Mouse (Mus musculus): ENCODE data around the gene Lamb3. TPM values are rescaled to one million over a fixed set of nuclear protein-coding genes. Genes with fewer than 3 reads are reported as not detected.
"Not testable (repeated sequence)": the region's sequence is repeated elsewhere in the genome, so short reads cannot be mapped to it uniquely, and the experiment has no call there.

The Lamb3 gene
- total RNA-seq, 2 experiments from 2014 or later = 10.2 to 13.0 TPM

DNA sequence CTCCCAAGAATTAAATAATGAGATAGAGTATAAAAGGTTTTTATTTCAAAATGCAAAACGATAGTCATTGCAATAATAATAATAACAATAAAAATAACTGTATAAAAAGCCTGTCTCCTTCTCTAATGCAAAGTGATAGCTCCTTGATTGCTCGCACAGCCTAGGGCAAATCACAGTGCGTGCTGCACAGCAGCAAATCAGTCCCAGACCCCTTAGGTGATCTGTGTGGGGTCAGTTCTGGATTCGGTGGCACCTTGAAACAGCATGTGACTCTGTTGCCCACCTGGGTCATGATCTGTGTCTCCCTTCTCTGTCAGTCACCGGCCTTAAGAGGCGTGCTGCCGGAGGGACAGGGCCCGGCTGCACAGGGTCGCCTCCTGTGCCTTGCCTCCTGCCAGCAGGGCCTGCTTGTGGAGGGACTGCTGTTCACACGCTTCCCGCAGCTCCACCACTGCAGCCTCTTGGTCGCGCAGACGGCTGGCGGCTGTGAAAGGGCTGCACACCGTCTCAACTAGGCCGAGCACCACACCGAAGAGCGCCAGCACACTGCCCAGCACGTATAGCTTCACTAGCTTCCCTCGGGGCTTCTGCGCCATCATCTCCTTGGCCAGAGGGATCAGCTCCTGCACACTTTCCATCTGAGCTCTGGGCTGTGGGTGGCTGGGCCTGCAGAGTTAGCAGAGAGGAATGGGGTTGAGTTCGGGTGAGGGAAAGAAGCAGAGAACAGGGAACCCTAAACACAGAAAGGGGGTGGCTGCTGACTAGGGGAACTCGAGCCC lies 64.8 kb downstream of the Lamb3 start:
- DNase-seq = peak in 1 of 2 experiments; percentile 42
- intact Hi-C loops (cut with DNase I) = no loop called here

DNA sequence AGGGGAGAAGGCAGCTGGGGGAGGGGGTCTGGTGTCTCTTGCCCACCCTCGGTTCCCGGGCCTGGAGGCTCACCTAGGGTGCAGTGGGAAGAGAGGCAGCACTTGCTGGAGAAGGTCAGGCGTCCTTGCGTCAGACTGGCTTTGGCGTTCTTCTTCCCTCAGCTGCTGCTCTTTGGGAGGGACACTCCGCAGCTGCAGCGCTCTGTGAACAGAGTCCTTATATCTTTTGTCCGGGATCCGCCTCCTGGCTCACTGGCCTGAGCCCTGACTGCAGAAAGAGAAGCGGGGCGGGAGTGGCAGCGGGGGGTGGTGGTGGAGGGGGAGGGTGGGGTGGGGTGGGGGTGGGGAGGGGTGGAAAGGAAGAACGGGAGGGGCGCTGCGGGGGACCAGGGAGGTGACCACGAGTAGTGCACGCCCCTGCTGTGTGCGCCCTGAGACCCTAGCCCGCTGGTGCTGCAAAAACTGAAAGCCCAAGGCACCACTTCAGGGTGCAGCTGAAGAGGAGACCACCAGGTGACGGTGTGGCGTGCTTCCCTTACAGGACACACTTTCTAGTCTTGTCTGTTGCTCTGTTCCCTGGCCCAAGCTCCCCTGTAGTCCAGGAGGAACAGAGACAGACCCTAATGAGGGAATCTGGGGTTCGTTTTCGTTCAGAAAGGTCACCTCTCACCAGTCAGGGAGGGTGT lies 65.6 kb downstream of the Lamb3 start, which contains the start of gene G0s2:
TSS of gene G0s2 (minus strand) at position 302 of the 686 bp plus-strand sequence.
- intact Hi-C loops (cut with DNase I) = loop anchor here (1.0 kb wide), 1 partner anchor 43 kb away; no protein-coding TSS in a partner anchor
- peak; percentile 83 to 87 for DNase-seq

DNA sequence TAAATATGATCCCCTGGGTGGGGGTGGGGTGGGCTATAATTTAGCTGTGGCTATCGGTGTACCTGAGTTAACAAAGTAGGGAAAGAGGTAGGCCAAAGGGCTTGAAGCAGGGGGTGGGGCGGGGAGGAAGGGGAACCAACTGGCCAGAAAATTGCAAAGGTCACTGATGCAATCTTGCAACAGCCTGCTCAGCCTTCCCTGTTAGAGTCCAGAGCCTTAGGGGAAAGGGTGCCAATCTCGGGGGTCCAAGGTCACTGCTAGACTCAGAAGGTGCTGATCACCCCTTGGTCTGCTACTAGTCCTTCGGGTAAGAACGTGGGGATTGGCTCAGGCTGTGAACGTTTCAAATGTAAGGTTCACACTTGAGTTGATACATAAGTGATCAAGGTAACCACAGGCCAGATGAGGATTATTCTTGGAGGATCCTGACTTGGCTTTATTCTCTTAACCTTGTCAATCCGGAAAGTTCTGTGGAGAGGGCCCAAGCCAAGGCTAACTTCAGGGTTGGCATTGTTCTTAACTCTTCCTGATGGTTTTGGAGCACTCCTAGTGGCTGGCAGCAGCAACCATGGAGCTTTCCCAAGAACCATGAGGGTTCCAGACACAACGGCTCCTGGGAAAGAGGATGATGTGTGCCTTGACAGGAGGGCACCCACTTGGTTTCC lies 67.0 kb downstream of the Lamb3 start:
- intact Hi-C loops (cut with DNase I) = no loop called here

DNA sequence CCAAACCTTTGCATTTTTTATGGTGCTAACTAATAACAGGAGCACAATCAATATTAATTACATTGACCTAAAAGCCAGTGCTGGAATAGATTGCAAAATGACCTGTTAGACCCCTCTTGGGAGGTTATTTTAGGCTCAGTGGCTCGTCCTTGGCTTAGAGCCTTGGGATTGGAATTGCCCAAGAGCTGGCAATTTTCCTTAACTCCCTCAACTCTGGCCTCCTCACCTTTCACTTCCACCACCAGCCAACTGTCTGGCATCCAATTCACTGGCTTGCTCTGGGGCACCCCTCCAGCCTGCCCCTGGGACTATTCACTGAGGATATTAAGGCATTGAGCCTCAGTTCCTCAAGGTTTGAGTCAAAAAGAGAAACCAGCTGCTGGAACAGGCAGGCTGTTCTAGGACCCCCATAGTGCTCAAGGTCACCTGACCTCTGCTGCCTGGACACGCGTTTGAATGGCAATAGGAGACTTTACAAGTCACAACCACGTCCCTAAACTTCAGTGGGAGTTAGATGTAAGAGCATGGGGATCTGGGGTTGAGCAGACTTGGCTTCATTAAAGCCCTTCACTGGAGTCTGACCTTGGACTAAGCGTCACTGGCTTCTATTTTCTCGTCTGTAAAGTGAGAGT lies 71.0 kb downstream of the Lamb3 start:
- intact Hi-C loops (cut with DNase I) = no loop called here
- DNase-seq = peak in 1 of 2 experiments; percentile 41

More for the DNA sequence above, 67.0 kb downstream of the Lamb3 start:
- no peak for DNase-seq

DNA sequence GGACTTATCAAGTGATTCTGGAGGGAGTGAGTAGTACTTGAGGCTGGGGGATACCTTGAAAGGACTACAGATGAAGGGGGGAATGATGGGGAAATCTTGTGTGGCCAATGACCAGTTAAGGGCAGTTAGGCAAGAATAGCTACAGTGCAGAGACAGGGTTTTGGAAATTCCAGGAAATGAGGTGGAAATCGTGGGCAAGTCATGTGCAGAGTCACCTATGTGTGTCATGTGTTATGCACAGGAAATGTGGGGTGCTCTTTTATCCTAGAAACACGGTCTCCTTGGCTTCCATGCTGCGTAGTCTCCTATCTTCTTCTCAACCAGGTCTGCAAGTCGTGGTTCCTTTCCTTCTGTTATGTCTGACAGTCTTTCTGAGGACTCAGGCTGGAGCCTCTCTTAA lies 72.0 kb downstream of the Lamb3 start:
- no peak for DNase-seq
- intact Hi-C loops (cut with DNase I) = no loop called here

DNA sequence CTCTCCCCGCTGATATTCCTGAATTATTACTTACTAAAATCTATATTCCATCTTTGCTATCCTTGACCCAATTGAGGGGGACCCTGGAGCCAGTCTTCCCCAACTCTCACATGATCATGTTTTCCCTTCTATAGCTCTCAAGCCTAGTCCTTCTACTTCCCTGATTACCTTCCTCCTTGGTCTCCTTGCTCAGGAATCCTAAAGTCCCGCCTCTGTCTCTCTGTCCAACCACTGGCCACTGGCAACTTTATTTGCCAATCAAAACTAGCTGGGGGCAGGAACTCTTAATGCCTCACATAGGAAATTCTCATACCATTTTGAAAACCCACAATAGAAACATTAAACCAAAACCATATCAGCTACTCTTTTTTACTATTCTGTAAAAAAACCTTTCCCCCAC lies 73.8 kb downstream of the Lamb3 start:
- DNase-seq = no peak
- intact Hi-C loops (cut with DNase I) = no loop called here

DNA sequence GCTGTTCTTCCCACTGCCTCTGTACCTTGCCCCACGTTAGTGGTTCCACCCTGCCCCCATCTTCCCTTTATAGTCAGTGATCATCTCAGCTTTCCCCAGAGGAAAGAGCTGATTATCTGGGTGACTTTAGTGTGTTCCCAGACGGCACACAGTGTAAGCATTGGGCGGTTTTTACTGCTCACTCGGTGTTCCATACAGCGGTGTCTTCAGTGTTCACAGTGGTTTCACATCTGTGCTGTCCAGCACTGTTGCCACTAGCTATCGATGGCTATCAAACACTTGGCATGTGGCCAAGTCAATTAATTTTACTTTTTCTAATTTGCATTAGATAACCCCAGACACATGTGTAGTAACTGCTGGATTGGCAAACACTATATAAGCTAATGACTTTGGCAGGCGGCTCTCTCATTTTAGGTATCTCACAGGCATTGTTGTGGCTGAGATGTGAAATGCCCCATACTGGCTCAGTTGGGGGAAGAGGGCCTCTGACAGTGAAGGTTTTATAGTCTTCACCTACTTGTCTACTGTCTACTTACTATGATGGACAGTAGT lies 76.8 kb downstream of the Lamb3 start:
- DNase-seq = no peak
- intact Hi-C loops (cut with DNase I) = no loop called here

DNA sequence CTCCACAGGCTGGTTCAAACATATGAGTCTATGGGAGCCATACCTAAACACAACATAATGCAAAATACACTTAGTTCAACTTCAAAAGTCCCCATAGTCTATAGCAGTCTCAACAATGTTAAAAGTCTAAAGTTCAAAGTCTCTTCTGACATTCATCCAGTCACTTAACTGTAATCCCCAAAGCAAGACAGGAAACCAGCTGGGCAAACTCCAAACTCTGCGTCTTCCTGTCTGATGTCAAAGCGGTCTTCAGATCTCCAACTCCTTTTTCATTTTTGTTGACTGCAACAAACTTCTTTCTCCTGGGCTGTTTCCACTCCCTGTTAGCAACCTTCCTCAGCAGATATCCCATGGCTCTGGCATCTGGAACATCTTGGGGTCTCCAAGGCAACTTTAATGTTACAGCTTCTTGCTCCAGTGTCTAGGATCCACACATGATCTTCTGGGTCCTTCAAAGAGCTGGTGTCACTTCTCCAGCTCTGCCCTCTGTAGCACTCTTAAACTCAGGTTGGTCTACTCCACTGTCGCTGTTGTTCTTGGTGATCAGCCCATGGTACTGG lies 78.3 kb downstream of the Lamb3 start:
- DNase-seq; intact Hi-C loops (cut with DNase I): not testable (repeated sequence)

DNA sequence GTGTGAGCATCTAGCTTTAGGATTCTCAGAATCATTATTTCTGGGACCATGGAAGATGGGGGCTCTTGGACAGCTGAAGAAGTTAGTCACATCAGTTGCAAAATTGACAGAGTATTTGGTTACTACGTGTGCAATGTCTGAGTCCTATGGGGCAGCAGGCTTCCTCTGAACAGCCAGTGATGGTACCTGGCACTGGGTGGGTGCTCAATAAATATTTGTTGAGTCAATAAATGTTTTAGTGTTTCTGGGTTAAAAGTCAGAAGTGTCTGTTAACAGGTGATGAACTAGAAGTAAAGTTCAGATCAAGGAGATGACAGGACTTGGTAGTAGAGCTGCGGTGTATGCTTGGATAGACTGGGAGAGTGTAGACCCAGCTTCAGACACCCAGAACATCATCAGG lies 80.1 kb downstream of the Lamb3 start:
- intact Hi-C loops (cut with DNase I) = no loop called here
- no peak for DNase-seq

DNA sequence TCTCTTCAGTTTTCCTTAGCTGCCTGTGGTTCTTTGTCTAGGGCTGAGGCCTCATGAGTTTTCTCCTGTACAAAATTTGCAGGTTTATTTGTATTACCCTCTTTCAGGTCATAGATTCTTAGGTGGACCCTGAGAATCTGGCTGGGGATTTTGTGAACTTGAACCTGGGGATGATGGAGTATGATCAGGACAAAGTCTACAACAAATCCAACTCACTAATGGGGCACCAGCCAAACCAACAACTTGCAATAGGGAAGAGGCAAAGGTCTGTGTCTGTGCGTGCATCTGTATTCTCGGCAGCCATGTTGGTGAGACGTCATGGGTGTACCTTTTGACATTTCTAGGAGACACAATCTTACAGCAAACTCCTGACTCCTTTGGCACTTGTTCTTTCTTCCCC lies 81.6 kb downstream of the Lamb3 start:
- intact Hi-C loops (cut with DNase I) = no loop called here
- DNase-seq = no peak

DNA sequence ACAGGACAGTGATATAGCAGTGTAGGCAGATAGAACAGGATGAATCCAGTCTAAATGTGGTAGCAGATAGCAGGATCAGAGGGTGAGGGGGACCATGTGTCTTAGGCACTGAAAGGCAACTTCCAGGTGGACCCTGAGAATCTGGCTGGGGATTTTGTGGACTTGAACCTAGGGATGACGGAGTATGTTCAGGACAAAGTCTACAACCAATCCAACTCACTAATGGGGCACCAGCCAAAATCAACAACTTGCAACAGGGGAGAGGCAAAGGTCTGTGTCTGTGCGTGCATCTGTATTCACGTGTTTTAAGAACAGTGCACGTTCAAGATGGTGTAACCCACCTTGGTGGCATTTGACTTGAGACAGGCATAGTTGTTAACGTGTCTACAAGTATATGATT lies 82.4 kb downstream of the Lamb3 start:
- intact Hi-C loops (cut with DNase I) = no loop called here
- no peak for DNase-seq

DNA sequence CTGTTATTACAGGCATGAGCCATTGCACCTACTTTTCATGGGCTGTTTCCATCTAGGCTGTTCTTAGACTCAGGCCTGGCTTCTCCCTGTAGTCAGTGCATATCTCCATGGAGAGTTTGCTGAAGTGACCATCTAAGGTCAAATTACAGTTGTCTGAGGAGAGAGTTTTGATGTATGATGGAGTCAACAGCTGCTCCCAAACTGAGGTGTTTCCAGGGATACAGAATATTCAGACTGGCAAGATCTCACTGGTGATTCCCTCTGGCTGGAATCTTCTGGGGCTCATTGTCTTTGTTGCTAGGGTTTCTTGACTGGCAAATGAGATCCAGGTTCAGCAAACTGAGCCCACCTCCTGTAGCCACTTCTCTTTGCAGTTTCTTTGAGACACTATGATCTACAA lies 83.2 kb downstream of the Lamb3 start:
- intact Hi-C loops (cut with DNase I) = no loop called here
- DNase-seq = no peak

DNA sequence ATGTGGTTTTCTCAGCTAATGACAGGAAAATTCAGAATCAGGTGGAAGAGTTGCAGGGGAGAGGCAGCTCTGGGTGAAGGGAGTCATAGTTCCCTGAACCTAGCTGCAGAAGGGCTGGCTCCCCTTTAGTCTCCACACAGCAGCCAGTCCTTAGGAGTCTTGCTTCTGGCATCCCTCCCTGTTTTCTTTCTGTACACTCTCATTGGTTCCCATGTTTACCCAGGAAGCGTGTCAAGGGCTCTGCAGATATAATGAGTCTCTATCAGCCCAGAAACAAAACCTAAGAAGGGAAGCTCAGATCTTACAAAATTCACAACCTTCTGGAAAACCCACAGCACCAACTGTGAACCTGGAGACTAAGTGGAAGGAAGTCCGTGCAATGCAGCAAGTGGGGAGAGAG lies 85.5 kb downstream of the Lamb3 start:
- intact Hi-C loops (cut with DNase I) = no loop called here
- DNase-seq = no peak

DNA sequence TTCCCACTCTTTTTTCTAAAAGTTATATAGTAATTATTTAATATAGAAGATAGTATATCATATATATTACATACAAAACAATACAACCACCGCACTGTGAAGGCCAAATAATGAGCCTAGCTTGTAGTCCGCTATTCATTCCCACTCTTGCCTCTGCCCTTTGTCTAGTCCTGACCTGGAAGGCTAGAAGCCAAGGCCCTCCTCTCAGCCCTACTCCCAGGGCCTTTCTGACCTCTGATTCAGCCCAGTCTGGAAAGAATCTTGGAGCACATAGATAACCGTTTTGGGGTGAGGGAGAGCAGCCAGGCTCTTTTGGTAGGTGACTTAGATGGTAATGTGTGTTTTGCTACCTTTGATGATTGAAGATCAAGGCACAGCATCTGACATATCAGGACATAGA lies 86.4 kb downstream of the Lamb3 start:
- DNase-seq = no peak
- intact Hi-C loops (cut with DNase I) = no loop called here

DNA sequence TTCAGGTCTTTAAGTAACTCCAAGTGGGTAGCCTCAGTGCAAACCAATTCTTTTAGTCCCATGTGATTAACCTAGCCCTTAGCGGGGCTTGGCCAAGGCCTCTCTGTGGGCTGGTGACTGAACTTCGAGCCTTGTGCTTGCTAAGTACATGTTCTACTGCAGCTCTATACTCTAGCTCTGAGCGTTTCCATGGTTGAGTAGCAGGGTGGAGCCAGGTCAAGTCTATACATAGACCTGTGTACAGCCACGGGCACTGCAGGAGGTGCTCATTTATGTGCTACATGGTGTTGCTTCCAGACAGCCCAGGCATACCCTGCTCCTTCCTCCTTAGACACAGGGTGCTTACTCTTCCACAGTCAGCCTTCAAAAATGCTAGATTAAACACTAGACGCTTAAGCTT lies 88.4 kb downstream of the Lamb3 start:
- intact Hi-C loops (cut with DNase I) = no loop called here
- no peak for DNase-seq

DNA sequence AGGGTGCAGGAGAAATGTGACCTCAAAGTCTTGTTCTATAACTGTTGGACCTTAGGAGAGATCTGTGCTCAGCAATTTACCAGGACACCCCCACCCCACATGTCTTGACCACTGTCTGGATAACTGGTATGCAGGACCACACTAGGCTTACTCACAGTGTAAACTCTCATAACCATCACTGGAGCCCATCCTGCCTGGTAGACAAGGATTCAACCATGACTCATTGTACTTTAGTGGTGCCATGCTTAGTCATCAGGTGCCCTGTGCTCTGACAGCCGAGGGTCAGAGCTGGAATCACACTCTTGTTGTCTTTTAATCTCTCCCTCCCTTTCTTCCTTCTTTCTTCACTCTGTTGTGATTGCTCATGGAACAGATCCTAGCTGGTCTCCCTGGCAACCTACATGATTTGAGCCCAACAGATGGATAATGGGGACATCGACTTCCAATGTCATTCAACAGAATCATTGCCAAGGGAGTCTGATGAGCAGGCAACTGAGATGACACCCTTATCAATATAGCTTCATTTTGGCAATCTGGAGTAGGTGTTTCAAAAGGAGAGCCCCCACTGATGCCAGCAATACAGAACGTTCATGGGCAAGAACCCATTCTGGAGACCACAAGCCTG lies 90.8 kb downstream of the Lamb3 start:
- no peak for DNase-seq
- intact Hi-C loops (cut with DNase I) = no loop called here

DNA sequence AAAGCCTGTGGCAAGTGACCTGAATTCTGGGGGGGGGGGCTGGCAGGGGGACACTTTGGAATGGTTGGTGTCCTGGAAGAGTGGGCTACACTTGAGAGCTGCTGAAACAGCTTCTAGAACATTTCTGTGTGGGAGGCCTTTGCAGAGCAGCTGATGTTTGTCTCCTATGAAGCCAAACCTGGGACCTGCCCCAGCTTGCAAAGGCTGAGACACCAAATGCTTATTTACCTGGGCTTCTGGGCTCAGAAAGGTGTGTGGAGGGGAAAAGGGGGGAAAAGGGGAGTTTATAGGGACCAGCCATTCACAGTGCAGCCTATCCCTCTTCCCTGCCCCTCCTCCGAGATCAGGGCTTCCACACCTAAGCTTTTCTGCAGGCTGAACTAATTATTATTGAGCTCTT lies 92.5 kb downstream of the Lamb3 start:
- intact Hi-C loops (cut with DNase I) = no loop called here
- DNase-seq = no peak

DNA sequence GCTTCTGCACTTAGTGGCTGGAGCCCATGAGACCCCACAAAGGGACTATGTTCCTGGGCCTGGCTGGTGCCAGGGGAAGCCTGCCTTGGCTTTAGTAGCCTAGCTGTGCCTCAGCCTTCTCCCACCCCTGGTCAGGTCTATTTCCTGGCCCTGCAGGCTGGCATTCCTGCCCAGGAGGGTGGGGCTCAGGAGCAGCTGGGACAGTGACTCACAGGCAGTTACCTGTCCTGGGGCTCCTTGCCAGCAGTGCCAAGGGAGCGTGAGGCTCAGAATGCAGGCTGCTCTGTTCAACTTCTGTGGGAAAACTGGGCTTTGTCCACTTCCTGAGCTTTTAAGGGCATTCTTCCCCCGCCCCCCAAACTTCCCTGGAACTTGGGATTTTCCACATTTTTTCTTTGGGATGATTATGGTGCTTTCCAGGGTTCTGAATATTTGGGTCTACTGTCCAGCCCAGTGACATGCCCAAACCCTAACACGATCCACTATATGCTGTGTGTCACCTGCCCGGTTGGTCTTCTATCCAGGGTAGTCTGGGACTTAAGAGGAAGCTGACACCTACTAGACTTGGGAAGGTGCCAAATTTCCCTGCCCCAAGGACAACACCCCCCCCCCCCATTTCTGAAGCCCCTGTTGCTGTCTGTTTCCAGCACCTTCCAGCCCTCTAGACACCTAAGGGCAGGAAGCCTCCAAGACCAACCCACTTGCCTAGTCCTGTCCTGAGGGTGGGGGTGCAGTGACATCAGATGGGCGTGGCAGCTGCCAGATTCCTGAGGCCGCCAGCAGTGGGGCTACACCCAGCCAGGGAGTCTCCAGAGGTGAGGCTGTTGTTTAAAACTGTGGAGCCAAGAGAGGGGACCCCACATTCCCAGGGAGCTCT lies 94.0 kb downstream of the Lamb3 start:
- no peak for DNase-seq
- intact Hi-C loops (cut with DNase I) = no loop called here

DNA sequence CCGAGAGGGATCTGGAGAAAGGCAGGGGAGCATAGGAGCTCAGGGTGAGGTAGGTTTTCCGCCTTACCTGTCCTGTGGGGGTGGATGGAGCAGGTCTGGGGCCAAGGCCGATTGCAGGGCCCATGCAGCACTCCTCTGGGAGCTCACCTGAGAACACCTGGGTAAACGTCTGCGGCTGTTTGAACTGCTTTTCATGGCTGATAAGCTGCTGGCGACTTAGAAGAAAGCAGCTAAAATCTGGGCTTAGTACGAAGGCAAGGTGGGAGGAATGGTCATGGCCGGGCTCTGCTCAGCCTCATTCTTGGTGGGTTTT lies 94.5 kb downstream of the Lamb3 start:
- no peak for DNase-seq
- intact Hi-C loops (cut with DNase I) = no loop called here

All from heart, postnatal 36 days (tissue).